Mouse (Mus musculus): ENCODE data around the gene Osbpl8.

GRCm38 (mm10) chr10:111163025-111163424, 1.5 kb upstream of the Osbpl8 start:
- TF ChIP-seq GATA1 (IDR thresholded peaks at IDR 0.05; ENCODE audit: low read length), result no peak
- no peak for TF ChIP-seq TAL1 (IDR thresholded peaks at IDR 0.05; ENCODE audit: low read length)
